Mouse (Mus musculus) embryo, embryonic 10 days (tissue): ENCODE measurements around the gene Yipf1.

Experiments used
- DNase-seq: peaks from one replicate; pipeline ENCODE4 v3.0.0-alpha.2; 2015; ENCODE audit warnings: low spot score

Yipf1 gene

GRCm38 (mm10) chr4:107372304-107372703 is 58.1 kb downstream of the Yipf1 start:
- no peak for DNase-seq

GRCm38 (mm10) chr4:107374677-107375076 is 60.5 kb downstream of the Yipf1 start:
- DNase-seq = no peak

DNA sequence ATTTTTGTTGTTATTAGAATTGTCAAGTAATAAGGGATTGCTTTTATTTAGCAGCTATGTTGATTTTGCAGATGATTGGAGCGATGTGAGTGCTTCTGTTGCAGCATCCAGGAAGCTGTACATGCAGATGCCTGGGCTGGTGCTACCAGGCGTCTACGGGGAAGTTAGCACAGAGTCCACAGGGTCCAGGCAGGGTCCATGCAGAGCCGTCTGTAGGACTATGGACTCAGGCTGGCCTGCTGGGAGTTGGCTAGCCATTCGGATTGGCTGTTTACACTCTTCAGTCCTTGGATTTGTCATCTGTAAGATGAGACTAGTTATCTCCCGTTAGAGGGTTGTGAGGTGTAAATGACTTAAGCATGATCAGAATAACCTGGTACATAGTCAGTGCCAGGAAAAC is 64.8 kb downstream of the Yipf1 start:
- no peak for DNase-seq

- no peak for DNase-seq
Observed at GRCm38 (mm10) chr4:107380871-107381270, 66.7 kb downstream of the Yipf1 start.

- no peak for DNase-seq
Observed at GRCm38 (mm10) chr4:107387038-107387437, 72.9 kb downstream of the Yipf1 start.

GRCm38 (mm10) chr4:107387465-107387864 is 73.3 kb downstream of the Yipf1 start:
- no peak for DNase-seq

DNA sequence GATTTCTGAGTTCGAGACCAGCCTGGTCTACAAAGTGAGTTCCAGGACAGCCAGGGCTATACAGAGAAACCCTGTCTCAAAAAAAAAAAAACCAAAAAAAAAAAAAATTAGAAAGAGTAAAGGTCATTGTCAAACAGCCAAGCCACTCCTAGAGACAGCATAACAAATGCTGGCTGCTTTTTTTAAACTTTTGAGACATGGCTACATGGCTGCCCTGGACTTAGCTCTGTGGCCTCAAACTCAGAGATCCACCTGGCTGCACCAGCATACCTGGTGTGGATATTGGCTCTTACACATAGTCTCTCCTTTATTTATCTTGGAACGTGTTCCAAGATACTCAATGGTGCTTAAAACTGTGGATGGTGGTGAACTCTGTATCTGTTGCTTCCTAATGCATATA is 74.1 kb downstream of the Yipf1 start:
- DNase-seq = no peak

DNA sequence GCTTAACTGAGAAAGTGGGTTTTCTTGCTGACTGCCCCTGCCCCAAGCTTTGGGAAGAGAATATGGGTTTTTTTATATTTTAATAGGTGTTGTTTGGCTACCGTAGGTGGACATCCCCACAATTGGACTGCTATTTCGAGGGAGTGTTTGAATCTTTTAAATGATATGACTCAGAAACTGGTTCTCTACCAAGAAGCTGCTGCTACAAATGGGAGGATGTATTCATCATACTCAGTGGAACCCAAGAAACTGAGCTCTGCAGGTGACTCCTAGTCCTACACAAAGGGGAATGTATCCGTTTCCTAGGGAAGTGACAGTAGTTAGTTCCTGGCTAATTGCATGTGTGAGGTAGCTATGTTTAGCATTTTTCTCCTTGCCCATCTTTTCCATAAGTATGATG is 75.2 kb downstream of the Yipf1 start:
- no peak for DNase-seq

GRCm38 (mm10) chr4:107393771-107394170 is 79.6 kb downstream of the Yipf1 start:
- DNase-seq = no peak
